19 mouse cellular contexts compared by ENCODE assay signal in the genomic region with DNA sequence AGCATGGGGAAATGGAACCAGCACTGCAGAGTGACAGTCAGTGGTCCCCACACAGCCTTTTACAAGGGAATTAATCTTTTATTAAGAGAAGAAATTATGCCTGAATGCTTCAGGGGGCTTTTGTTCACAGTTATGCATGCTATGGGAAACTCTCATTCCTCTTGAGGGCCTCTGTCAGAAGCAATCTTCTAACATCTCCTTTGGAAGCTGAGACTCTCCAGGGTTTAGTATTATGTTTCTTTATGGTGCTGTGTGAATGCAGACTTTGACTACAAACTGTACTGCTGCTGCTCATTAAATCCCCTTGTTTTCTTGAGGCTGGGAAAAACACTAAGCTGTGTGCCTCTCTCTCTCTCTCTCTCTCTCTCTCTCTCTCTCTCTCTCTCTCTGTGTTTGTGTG.
DNase-seq lines count a peak whose midpoint lies in the region; ATAC-seq lines count a peak whose summit lies in the region.
"Had no signal": no experiment of that assay in that cellular context is flagged by ENCODE, and none has a peak within 500 bp of the region (broad histone marks: within the 10 kb centered on the region; RNA-seq: fewer than 3 reads in every experiment).

No protein-coding gene starts in this region.

- H3K27me3 ChIP-seq in forebrain, embryonic 11.5 days (ENCODE audit: control insufficient read depth, insufficient read depth, low read length) = no peaks in the 10 kb centered on the region
- no peaks in the 10 kb centered on the region for H3K27me3 ChIP-seq in forebrain, embryonic 10.5 days (ENCODE audit: poor library complexity, severe bottlenecking)
- H3K27me3 ChIP-seq in midbrain, embryonic 12.5 days = no peaks in the 10 kb centered on the region
- H3K27me3 ChIP-seq in midbrain, embryonic 10.5 days (ENCODE audit: low read depth, poor library complexity, severe bottlenecking) = no peaks in the 10 kb centered on the region
- no peaks in the 10 kb centered on the region for H3K27me3 ChIP-seq in embryonic facial prominence, embryonic 12.5 days
- no peaks in the 10 kb centered on the region for H3K27me3 ChIP-seq in liver, embryonic 11.5 days (replicated peaks; ENCODE audit: control insufficient read depth, insufficient read depth, low read length)
- H3K27me3 ChIP-seq: embryonic facial prominence, embryonic 13.5 days; heart, embryonic 13.5 days; intestine, embryonic 15.5 days had no signal

- no peak overlapping the region for H3K4me3 ChIP-seq in forebrain, embryonic 11.5 days (ENCODE audit: low read depth, low read length)
- H3K4me3 ChIP-seq in forebrain, embryonic 10.5 days = no peak overlapping the region
- H3K4me3 ChIP-seq in midbrain, embryonic 12.5 days = no peak overlapping the region
- no peak overlapping the region for H3K4me3 ChIP-seq in midbrain, embryonic 10.5 days
- no peak overlapping the region for H3K4me3 ChIP-seq in embryonic facial prominence, embryonic 12.5 days
- H3K4me3 ChIP-seq in liver, embryonic 11.5 days (ENCODE audit: low read depth, low read length) = no peak overlapping the region
- H3K4me3 ChIP-seq: embryonic facial prominence, embryonic 13.5 days; heart, embryonic 13.5 days; intestine, embryonic 15.5 days had no signal

- H3K4me1 ChIP-seq in forebrain, embryonic 11.5 days (replicated peaks; ENCODE audit: control insufficient read depth, insufficient read depth, low read length) = no peaks in the 10 kb centered on the region
- H3K4me1 ChIP-seq in forebrain, embryonic 10.5 days = peaks cover 5% of the 10 kb centered on the region
- peaks cover 5% of the 10 kb centered on the region; the same call in 1 of the 2 replicates for H3K4me1 ChIP-seq in midbrain, embryonic 12.5 days
- 0 out of 2 replicates have a peak, but pooled peaks cover 3% of the 10 kb centered on the region for H3K4me1 ChIP-seq in midbrain, embryonic 10.5 days
- no peaks in the 10 kb centered on the region for H3K4me1 ChIP-seq in embryonic facial prominence, embryonic 12.5 days
- H3K4me1 ChIP-seq in liver, embryonic 11.5 days (replicated peaks; ENCODE audit: control insufficient read depth, insufficient read depth, low read length) = no peaks in the 10 kb centered on the region
- H3K4me1 ChIP-seq: embryonic facial prominence, embryonic 13.5 days; heart, embryonic 13.5 days; intestine, embryonic 15.5 days had no signal

- H3K36me3 ChIP-seq in forebrain, embryonic 11.5 days (ENCODE audit: control insufficient read depth, insufficient read depth, low read length) = no peaks in the 10 kb centered on the region
- H3K36me3 ChIP-seq in forebrain, embryonic 10.5 days (replicated peaks) = no peaks in the 10 kb centered on the region
- H3K36me3 ChIP-seq in midbrain, embryonic 12.5 days = no peaks in the 10 kb centered on the region
- H3K36me3 ChIP-seq in midbrain, embryonic 10.5 days = no peaks in the 10 kb centered on the region
- no peaks in the 10 kb centered on the region for H3K36me3 ChIP-seq in embryonic facial prominence, embryonic 12.5 days
- no peaks in the 10 kb centered on the region for H3K36me3 ChIP-seq in liver, embryonic 11.5 days (ENCODE audit: control insufficient read depth, insufficient read depth, low read length)
- H3K36me3 ChIP-seq: embryonic facial prominence, embryonic 13.5 days; heart, embryonic 13.5 days; intestine, embryonic 15.5 days had no signal

- intact Hi-C loops in left cerebral cortex, postnatal 25 days (cut with DNase I) = no loop called here

- no peak overlapping the region for H3K27ac ChIP-seq in forebrain, embryonic 11.5 days (ENCODE audit: low read depth, low read length)
- no peak overlapping the region for H3K27ac ChIP-seq in forebrain, embryonic 10.5 days
- H3K27ac ChIP-seq in midbrain, embryonic 12.5 days (replicated peaks) = no peak overlapping the region
- H3K27ac ChIP-seq in midbrain, embryonic 10.5 days (replicated peaks) = no peak overlapping the region
- H3K27ac ChIP-seq in embryonic facial prominence, embryonic 12.5 days = no peak overlapping the region
- no peak overlapping the region for H3K27ac ChIP-seq in liver, embryonic 11.5 days (ENCODE audit: low read depth, low read length)
- H3K27ac ChIP-seq: embryonic facial prominence, embryonic 13.5 days; heart, embryonic 13.5 days; intestine, embryonic 15.5 days had no signal

- H3K9me3 ChIP-seq in forebrain, embryonic 11.5 days (ENCODE audit: control insufficient read depth, low read length) = no peaks in the 10 kb centered on the region
- H3K9me3 ChIP-seq in forebrain, embryonic 10.5 days = no peaks in the 10 kb centered on the region
- H3K9me3 ChIP-seq in midbrain, embryonic 12.5 days = no peaks in the 10 kb centered on the region
- H3K9me3 ChIP-seq in midbrain, embryonic 10.5 days (replicated peaks) = no peaks in the 10 kb centered on the region
- no peaks in the 10 kb centered on the region for H3K9me3 ChIP-seq in embryonic facial prominence, embryonic 12.5 days
- H3K9me3 ChIP-seq in liver, embryonic 11.5 days (ENCODE audit: control insufficient read depth, low read length) = no peaks in the 10 kb centered on the region
- H3K9me3 ChIP-seq: embryonic facial prominence, embryonic 13.5 days; heart, embryonic 13.5 days; intestine, embryonic 15.5 days had no signal

- ATAC-seq in forebrain, embryonic 11.5 days (replicated peaks; ENCODE audit: low FRiP score) = peak; percentile 56; the same call in 1 of the 2 replicates
- ATAC-seq in midbrain, embryonic 12.5 days (ENCODE audit: low FRiP score, low read depth) = 0 out of 2 replicates have a peak, but pooled peaks have one; percentile 47
- 0 out of 2 replicates have a peak, but pooled peaks have one; percentile 47 for ATAC-seq in embryonic facial prominence, embryonic 12.5 days (ENCODE audit: insufficient number of reproducible peaks, insufficient read depth, low FRiP score, low TSS enrichment)
- no peak for ATAC-seq in liver, embryonic 11.5 days (replicated peaks; ENCODE audit: low FRiP score)
- ATAC-seq: hindbrain, embryonic 16.5 days; intestine, embryonic 15.5 days had no signal

- H3K4me2 ChIP-seq in forebrain, embryonic 11.5 days (ENCODE audit: low read depth, low read length, severe bottlenecking) = no peak overlapping the region
- H3K4me2 ChIP-seq in midbrain, embryonic 12.5 days (replicated peaks) = no peak overlapping the region
- no peak overlapping the region for H3K4me2 ChIP-seq in embryonic facial prominence, embryonic 12.5 days (replicated peaks)
- H3K4me2 ChIP-seq in liver, embryonic 11.5 days = no peak overlapping the region
- H3K4me2 ChIP-seq: embryonic facial prominence, embryonic 13.5 days; heart, embryonic 13.5 days; intestine, embryonic 15.5 days had no signal

- no peak for DNase-seq in forebrain, embryonic 11.5 days (ENCODE audit: low spot score)
- no peak for DNase-seq in forebrain, embryonic 10.5 days (ENCODE audit: extremely low spot score, low spot score)
- no peak for DNase-seq in midbrain, embryonic 10.5 days (ENCODE audit: low spot score)
- peak; percentile 48 for DNase-seq in retina, embryonic 14.5 days (ENCODE audit: low spot score)
- DNase-seq in left cerebral cortex, postnatal 25 days (ENCODE audit: low spot score in 2 of 2) = no peak
- no peak for DNase-seq in liver, embryonic 11.5 days (ENCODE audit: low spot score)
- DNase-seq: adrenal gland, postnatal 10 days; cerebellum, adult 11-12 months; cerebellum, adult 9-10 months; cerebellum, postnatal 36 days; gastrocnemius, postnatal 36 days; heart, adult 11 months; heart, postnatal 36 days had no signal

- no peak overlapping the region for H3K9ac ChIP-seq in forebrain, embryonic 11.5 days (ENCODE audit: low read length)
- H3K9ac ChIP-seq in midbrain, embryonic 12.5 days (replicated peaks) = no peak overlapping the region
- H3K9ac ChIP-seq in embryonic facial prominence, embryonic 12.5 days = no peak overlapping the region
- H3K9ac ChIP-seq in liver, embryonic 11.5 days (ENCODE audit: low read depth, low read length) = no peak overlapping the region
- H3K9ac ChIP-seq: embryonic facial prominence, embryonic 13.5 days; heart, embryonic 13.5 days; intestine, embryonic 15.5 days had no signal
